Mouse (Mus musculus) heart, embryonic 15.5 days (tissue): Measurements from ENCODE around the gene Plscr3. TPM values are rescaled to one million over a fixed set of nuclear protein-coding genes. Genes with fewer than 3 reads are reported as not detected.

Source experiments
- ATAC-seq: fragments of 200-750 bp; cut with Nextera tagmentation; replicated peaks from 2 replicates; pipeline ENCODE4 v1.8.0; 2017; ENCODE audit warnings: low read depth, moderate TSS enrichment; ENCODE audit not compliant: insufficient number of reproducible peaks, insufficient read depth, low FRiP score
- H3K27ac ChIP-seq: fragments of 300-500 bp; sonication (generic); 2 replicates; pipeline ENCODE4 v1.5.1; 2015; ENCODE audit warnings: mild to moderate bottlenecking, inconsistent platforms
- H3K27me3 ChIP-seq: fragments of 300-500 bp; sonication (generic); 2 replicates; pipeline ENCODE4 v1.6.1; 2015; ENCODE audit warnings: inconsistent platforms
- H3K36me3 ChIP-seq: fragments of 300-500 bp; sonication (generic); 2 replicates; pipeline ENCODE4 v1.6.1; 2015; ENCODE audit warnings: mild to moderate bottlenecking, inconsistent platforms
- H3K4me1 ChIP-seq: fragments of 300-500 bp; sonication (generic); replicated peaks from 2 replicates; pipeline ENCODE4 v1.6.1; 2015; ENCODE audit warnings: inconsistent platforms
- H3K4me2 ChIP-seq: fragments of 300-500 bp; sonication (generic); 2 replicates; pipeline ENCODE4 v1.6.1; 2015; ENCODE audit warnings: inconsistent platforms, mild to moderate bottlenecking, moderate library complexity
- H3K4me3 ChIP-seq: fragments of 300-500 bp; sonication (generic); 2 replicates; pipeline ENCODE4 v1.5.1; 2015; ENCODE audit warnings: mild to moderate bottlenecking, inconsistent platforms
- H3K9ac ChIP-seq: fragments of 300-500 bp; sonication (generic); 2 replicates; pipeline ENCODE4 v1.6.1; 2015; ENCODE audit warnings: mild to moderate bottlenecking, inconsistent platforms
- H3K9me3 ChIP-seq: fragments of 300-500 bp; sonication (generic); replicated peaks from 2 replicates; pipeline ENCODE4 v1.6.1; 2016; ENCODE audit warnings: inconsistent platforms
- WGBS: fragments of 180-500 bp; shearing (Covaris S2); methylation state at CpG from one replicate; pipeline ENCODE4 v1.1.7; 2015; ENCODE audit warnings: mixed read lengths; 5-methylcytosine and 5-hydroxymethylcytosine counted together
- polyA plus RNA-seq: library from polyadenylated mRNA; unstranded; fragments of >200 nt; fragmentation: Nextera tagmentation; extraction: Ambion mirVana; gene quantifications from 2 replicates; pipeline ENCODE4 v1.2.1, GENCODE M21; 2015

The Plscr3 gene
- polyA plus RNA-seq, 1 experiment from 2014 or later, result 68.5 TPM

DNA sequence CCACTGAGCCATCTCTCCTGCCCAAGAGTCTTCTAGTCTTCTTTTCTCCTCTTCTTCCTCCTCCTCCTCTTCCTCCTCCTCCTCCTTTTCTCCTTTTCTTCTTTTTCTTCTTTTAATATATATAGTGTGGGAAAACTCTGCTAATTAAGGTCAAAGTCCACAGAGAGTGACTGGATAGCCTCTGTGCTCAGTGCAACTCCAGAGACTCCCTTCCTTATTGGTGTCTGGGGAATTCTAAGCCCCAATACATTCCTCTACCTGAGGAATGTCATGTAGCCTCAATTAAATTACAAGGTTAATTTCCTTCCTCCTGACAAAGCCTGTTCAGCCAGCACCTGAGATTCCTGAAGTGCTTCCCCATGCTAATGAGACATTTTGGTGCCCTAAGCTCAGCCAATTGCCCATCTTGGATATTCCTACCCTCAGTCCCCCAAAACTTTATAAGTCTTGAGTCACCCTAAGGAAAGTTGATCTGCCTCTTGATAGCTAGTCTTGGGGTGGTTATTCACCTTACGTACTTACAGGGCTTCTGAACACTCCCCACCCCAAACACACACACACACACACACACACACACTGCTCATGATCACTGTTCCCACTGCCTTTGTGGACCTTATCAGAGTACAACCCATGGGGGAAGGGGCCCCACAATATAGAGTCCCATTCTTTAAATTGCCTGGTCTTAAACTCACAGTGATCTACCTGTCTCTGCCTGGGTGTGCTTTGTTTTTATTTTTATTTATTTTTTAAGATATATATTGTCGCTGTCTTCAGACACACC lies 24.3 kb downstream of the Plscr3 start:
- H3K27ac ChIP-seq, result no peak overlapping the region
- H3K9ac ChIP-seq, result no peak overlapping the region
- H3K4me2 ChIP-seq, result no peak overlapping the region
- H3K9me3 ChIP-seq, result no peaks in the 10 kb centered on the region
- no peaks in the 10 kb centered on the region for H3K27me3 ChIP-seq
- ATAC-seq, result no peak
- 90% methylated on average over 2 of the region's 2 CpGs for WGBS
- no peaks in the 10 kb centered on the region for H3K36me3 ChIP-seq
- no peak overlapping the region for H3K4me3 ChIP-seq
- H3K4me1 ChIP-seq, result 0 out of 2 replicates have a peak, but pooled peaks cover under 1% of the 10 kb centered on the region

DNA sequence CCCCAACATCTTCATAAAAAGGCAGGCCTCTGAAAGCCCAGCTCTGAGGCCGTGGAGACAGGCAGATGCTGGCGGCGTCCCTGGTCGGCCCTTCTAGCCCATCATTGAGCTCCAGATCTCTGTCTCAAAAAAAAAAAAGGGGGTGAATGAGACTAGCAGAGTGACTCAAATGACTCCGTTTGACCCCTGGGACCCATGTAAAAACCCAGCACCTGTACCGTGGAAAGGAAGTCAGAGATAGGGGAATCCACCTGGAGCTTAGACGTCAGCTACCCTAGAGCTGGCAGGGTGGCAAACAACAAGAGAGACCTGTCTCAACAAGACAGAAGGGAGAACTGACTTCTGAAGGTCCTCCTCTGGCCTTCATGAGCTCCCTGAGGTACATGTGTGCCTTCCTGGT lies 25.6 kb downstream of the Plscr3 start:
- H3K4me3 ChIP-seq, result no peak overlapping the region
- H3K4me1 ChIP-seq, result peaks cover 13% of the 10 kb centered on the region
- no peaks in the 10 kb centered on the region for H3K9me3 ChIP-seq
- no peak for ATAC-seq
- H3K27ac ChIP-seq, result no peak overlapping the region
- no peak overlapping the region for H3K9ac ChIP-seq
- no peak overlapping the region for H3K4me2 ChIP-seq
- H3K36me3 ChIP-seq, result no peaks in the 10 kb centered on the region
- H3K27me3 ChIP-seq, result no peaks in the 10 kb centered on the region
- 83% methylated on average over 7 of the region's 7 CpGs for WGBS

DNA sequence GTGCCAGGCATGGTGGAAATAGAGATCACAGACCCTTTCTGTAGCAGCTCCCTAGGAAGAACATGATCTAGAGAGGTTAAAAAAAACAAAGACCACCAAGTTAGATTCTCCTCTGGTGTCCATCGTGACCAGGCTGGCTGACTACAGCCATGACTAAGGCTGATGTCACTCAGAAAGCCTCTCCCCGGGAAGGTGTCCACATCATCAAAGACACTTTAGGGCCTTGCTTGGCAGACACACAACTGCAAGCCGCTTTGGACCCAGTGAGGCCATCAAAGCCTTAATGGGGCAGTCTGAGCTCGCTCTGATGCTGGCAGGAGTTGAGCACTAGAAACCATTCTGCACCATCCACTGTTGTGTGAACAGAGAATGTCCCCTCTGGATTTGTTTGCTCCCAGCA lies 26.3 kb downstream of the Plscr3 start:
- Histone ChIP-seq H3K9ac (no peak overlapping the region), H3K27me3 (no peaks in the 10 kb centered on the region), H3K36me3 (no peaks in the 10 kb centered on the region), H3K4me1 (peaks cover 19% of the 10 kb centered on the region), H3K4me3 (no peak overlapping the region), H3K4me2 (no peak overlapping the region), H3K27ac (no peak overlapping the region), H3K9me3 (no peaks in the 10 kb centered on the region)
- ATAC-seq, result no peak
- 79% methylated on average over 4 of the region's 4 CpGs for WGBS

DNA sequence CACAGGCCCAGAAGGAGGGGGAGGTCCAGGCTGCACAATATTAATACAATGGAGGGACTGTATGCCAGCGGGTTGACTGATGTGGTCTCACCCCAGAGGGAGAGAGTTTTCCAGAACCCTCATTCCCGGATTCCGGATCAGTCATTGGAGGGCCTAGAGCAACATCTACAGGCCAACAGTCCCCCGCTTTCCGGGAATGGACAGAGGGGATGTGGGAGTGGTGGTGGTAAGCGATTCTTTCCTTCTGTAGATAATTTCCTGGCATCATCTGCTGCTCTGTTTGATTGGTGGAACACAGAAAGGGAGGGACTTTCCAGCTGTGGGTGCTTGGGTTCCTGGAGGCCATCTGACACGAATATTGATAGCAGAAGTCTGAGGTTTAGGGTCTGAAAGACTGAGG lies 30.0 kb downstream of the Plscr3 start:
- peaks cover 37% of the 10 kb centered on the region for H3K4me1 ChIP-seq
- ATAC-seq, result peak; percentile 36; the same call in 1 of the 2 replicates
- no peak overlapping the region for H3K4me3 ChIP-seq
- no peaks in the 10 kb centered on the region for H3K27me3 ChIP-seq
- peak overlapping the region; percentile 66 for H3K27ac ChIP-seq
- H3K36me3 ChIP-seq, result no peaks in the 10 kb centered on the region
- WGBS, result 45% methylated on average over 7 of the region's 7 CpGs
- H3K4me2 ChIP-seq, result peak overlapping the region; percentile 53; the same call in 1 of the 2 replicates
- no peak overlapping the region for H3K9ac ChIP-seq
- H3K9me3 ChIP-seq, result no peaks in the 10 kb centered on the region

DNA sequence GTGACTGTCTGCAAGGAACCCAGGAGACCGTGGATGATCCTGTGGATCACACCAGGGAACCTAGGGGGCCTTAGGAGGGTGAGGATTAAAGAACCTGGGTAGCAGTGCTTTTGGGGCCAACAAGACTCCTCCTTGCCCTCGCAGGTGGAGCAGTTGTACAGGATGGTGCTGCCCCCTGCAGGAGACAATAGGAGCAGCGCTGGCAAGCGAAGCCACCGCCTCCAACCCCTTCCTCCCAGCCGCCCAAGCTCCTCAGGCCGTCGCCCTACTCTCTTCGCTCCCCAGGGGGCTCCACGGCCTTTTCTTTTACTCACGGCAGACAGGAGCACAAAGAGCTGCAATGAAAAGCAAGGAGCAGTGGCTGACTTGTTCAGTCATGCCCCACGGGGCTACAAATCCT lies 30.7 kb downstream of the Plscr3 start:
- ATAC-seq, result peak; percentile 11; the same call in 1 of the 2 replicates
- 0 out of 2 replicates have a peak overlapping the region, but pooled peaks have one; percentile 3 for H3K9ac ChIP-seq
- H3K36me3 ChIP-seq, result no peaks in the 10 kb centered on the region
- peak overlapping the region; percentile 18 for H3K4me3 ChIP-seq
- H3K27me3 ChIP-seq, result no peaks in the 10 kb centered on the region
- WGBS, result 3% methylated on average over 12 of the region's 12 CpGs
- H3K27ac ChIP-seq, result peak overlapping the region; percentile 66
- H3K4me2 ChIP-seq, result peak overlapping the region; percentile 53
- H3K4me1 ChIP-seq, result peaks cover 42% of the 10 kb centered on the region
- no peaks in the 10 kb centered on the region for H3K9me3 ChIP-seq

DNA sequence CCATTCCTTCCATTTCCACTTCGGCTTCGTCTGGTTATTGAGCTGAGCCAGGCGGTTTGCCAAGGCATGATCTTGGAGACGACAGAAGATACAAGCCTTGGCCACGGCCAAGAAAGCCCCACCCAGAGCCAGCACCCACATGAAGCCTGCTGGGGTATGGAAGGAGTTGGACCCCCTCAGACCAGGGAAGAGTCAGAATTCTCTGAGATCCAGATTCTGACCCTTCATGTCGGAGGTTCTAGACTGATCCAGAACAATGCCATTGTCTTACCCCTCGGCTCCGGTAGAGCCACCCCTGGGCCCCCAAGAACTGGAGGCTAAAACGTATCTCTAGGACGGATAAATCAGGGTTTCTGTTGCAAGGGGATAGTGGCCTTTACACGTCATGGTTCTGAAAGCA lies 31.7 kb downstream of the Plscr3 start, which contains the start of gene Tmem95:
Gene Tmem95, minus strand, starts transcription at position 141 of the 400 bp plus-strand sequence.
- H3K36me3 ChIP-seq, result no peaks in the 10 kb centered on the region
- H3K4me1 ChIP-seq, result peaks cover 46% of the 10 kb centered on the region
- no peak for ATAC-seq
- H3K9ac ChIP-seq, result 0 out of 2 replicates have a peak within 1 kb of the TSS, but pooled peaks have one; percentile 3
- 79% methylated on average over 11 of the region's 11 CpGs for WGBS
- H3K4me2 ChIP-seq, result peak within 1 kb of the TSS; percentile 53
- H3K9me3 ChIP-seq, result no peaks in the 10 kb centered on the region
- H3K4me3 ChIP-seq, result peak within 1 kb of the TSS; percentile 64
- peak within 1 kb of the TSS; percentile 66; the same call in 1 of the 2 replicates for H3K27ac ChIP-seq
- no peaks in the 10 kb centered on the region; the same call in 1 of the 2 replicates for H3K27me3 ChIP-seq

DNA sequence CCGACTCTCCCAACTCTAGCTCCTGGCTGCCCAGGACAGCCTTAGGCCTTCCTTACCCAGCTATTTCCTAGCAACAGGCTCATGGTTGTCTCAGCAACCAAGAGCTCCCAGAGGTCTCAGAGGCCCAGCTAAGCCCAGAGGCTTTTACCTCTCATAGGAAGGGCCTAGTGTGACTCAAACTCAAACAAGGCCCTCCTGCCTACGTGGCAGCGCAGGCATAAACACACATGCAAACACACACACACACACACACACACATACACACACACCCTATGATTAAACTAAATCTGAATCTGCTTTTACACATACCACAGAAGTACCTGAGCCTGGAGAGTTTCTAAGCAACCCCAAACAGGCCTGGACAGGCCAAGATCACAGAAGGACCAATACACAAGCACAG lies 32.2 kb downstream of the Plscr3 start:
- Histone ChIP-seq H3K9me3 (no peaks in the 10 kb centered on the region), H3K4me2 (no peak overlapping the region), H3K27ac (no peak overlapping the region), H3K4me3 (no peak overlapping the region), H3K36me3 (no peaks in the 10 kb centered on the region), H3K4me1 (peaks cover 46% of the 10 kb centered on the region), H3K27me3 (no peaks in the 10 kb centered on the region; the same call in 1 of the 2 replicates), H3K9ac (no peak overlapping the region)
- WGBS, result 87% methylated on average over 3 of the region's 3 CpGs
- ATAC-seq, result no peak

DNA sequence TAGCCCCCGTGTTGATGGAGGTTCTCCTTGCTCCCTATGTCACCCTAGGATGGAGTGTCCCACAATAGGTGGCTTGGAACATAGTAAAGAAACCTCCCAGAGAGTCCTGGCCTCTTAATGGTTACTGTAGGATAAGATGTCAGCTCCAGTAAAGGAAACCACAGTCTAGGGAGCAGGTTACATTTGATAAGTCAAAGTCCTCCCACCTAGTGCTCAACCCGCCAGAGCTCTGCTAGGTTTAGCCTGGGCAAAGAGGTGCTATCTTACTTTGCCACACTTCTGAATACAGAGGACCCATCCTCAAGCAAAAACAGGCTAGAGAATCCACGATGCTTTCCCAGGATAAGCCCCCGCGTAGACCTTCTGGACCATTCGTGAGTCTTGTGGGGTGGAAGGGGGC lies 32.8 kb downstream of the Plscr3 start:
- no peak for ATAC-seq
- H3K27me3 ChIP-seq, result no peaks in the 10 kb centered on the region; the same call in 1 of the 2 replicates
- H3K4me2 ChIP-seq, result peak overlapping the region; percentile 80
- no peaks in the 10 kb centered on the region for H3K36me3 ChIP-seq
- no peaks in the 10 kb centered on the region for H3K9me3 ChIP-seq
- peak overlapping the region; percentile 64 for H3K4me3 ChIP-seq
- H3K9ac ChIP-seq, result no peak overlapping the region
- WGBS, result 83% methylated on average over 6 of the region's 6 CpGs
- peaks cover 46% of the 10 kb centered on the region for H3K4me1 ChIP-seq
- no peak overlapping the region for H3K27ac ChIP-seq

DNA sequence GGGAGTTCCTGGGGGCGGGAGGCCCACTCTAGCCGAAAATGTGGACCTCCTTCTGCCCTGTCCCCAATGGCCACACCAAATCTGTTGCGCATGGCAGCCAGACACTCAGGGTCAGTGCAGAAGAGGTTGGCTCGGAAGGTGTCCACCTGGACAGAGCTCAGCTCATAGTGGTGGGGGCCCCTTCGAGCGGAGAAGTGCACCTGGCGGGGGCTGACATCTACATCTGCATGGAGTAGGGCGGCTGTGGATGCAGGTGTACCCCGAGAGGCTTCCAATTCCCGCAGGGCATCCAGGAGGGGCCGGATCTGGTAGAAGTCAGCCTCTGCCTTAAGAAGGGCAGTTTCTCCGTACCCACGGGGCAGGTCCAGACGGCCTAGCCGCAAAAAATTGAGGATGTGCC lies 33.5 kb downstream of the Plscr3 start:
- H3K9me3 ChIP-seq, result no peaks in the 10 kb centered on the region
- H3K27ac ChIP-seq, result no peak overlapping the region
- H3K27me3 ChIP-seq, result no peaks in the 10 kb centered on the region; the same call in 1 of the 2 replicates
- no peak for ATAC-seq
- peak overlapping the region; percentile 64 for H3K4me3 ChIP-seq
- no peaks in the 10 kb centered on the region for H3K36me3 ChIP-seq
- H3K4me1 ChIP-seq, result peaks cover 52% of the 10 kb centered on the region
- peak overlapping the region; percentile 74 for H3K9ac ChIP-seq
- 49% methylated on average over 15 of the region's 15 CpGs for WGBS
- peak overlapping the region; percentile 80 for H3K4me2 ChIP-seq

DNA sequence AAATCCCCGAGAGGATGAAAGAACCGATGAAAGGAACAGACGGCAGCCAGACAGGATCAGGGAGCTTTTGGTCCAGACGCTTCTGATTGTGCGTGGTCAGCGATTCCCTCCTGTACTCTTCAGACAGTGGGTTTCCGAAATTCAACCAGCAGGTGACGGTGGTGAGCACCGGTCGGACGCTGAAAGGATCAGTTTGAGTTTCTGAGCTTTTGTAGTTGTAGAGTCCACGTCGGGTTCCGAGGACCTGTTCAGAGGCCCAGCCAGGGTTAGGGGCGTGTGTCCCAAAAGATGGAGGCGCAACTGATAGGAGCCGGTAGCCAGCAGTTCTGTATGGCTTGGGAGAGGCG lies 34.3 kb downstream of the Plscr3 start:
- Histone ChIP-seq H3K27ac (peak overlapping the region; percentile 92), H3K4me2 (peak overlapping the region; percentile 80), H3K27me3 (no peaks in the 10 kb centered on the region; the same call in 1 of the 2 replicates), H3K4me3 (peak overlapping the region; percentile 64), H3K36me3 (no peaks in the 10 kb centered on the region), H3K9ac (peak overlapping the region; percentile 74), H3K9me3 (no peaks in the 10 kb centered on the region), H3K4me1 (peaks cover 52% of the 10 kb centered on the region)
- WGBS, result under 1% methylated on average over 18 of the region's 18 CpGs
- peak; percentile 37 for ATAC-seq

DNA sequence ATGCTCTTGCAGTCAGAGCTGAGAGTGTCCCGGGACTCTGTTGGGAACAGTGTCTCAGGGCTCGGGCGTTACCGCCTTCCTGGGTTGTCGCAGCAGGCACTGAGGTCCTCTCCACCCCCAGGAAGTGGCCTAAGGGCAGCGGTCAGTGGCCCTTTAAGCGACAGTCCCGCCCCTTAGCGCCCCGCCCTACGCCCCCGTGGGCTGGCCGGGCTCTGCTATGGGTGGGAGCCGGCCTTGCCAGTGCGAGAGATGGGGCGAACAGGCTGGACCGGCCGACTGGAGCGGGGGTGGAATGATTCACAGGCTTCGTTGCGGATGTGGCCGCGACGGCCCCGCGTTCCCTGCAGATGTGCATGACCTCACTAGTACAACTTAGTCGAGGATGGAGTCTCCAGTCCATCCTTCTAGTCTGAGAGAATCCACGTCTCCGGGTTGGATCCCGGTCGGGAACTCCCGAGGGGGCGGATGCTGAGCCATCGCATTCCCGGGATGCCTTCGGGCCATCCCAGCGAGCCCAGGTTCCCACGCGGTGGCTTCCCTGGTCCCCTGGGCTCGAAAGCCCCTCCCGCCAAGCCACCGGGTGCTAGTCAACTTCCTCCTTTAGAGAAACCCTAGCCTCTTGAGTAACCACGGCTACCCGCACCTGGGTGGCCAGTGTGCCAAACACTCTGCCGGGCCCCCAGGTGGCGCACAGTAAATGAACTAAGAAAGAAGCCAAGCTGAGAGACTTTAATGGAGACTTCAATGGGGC lies 34.9 kb downstream of the Plscr3 start, which contains the start of gene Kctd11:
Gene Kctd11, minus strand, starts transcription at position 554 of the 751 bp plus-strand sequence.
- no peaks in the 10 kb centered on the region; the same call in 1 of the 2 replicates for H3K27me3 ChIP-seq
- ATAC-seq, result peak; percentile 90
- H3K4me3 ChIP-seq, result peak within 1 kb of the TSS; percentile 64
- H3K4me1 ChIP-seq, result peaks cover 47% of the 10 kb centered on the region
- peak within 1 kb of the TSS; percentile 74 for H3K9ac ChIP-seq
- no peaks in the 10 kb centered on the region for H3K36me3 ChIP-seq
- H3K27ac ChIP-seq, result peak within 1 kb of the TSS; percentile 92
- no peaks in the 10 kb centered on the region for H3K9me3 ChIP-seq
- H3K4me2 ChIP-seq, result peak within 1 kb of the TSS; percentile 80
- under 1% methylated on average over 46 of the region's 46 CpGs for WGBS
